Mouse (Mus musculus) lung, postnatal 36 days (tissue): ENCODE measurements around the gene Fignl2.
A peak's percentile ranks its signal among the peaks of the same experiment; 100 is the strongest.

ENCODE experiments used
- DNase-seq: peaks from one replicate; pipeline ENCODE4 v3.0.0; 2022; ENCODE audit warnings: mixed read lengths

The Fignl2 gene

DNA sequence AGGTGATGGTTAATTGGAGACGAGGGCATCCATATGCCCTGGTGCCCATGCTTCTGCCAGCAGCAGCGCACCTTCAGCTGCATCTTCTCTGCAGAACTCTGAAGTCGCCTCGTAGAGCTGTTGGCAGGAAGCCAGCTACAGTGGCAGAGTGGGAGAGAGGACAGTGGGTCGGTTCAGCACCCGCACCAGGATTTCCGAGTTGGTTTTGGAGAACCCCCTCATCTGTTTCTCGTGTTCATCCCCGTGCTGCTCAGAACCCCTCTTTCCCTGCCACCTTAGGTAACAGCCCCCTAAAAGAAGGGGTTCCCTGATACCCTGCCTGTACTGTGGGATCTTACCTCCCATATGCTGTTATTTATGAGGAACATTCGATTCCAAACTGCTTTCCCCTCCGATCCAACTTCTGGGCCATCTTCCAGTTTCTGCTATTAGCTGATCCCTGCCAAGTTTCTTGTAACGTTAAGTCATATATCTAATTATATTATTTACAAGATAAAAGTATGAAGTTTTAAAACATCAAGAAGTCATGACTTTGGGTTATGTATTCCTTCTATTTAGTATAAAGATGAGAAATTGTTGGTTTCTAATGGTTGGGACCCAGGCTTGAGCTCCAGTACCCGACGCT lies 69.9 kb downstream of the Fignl2 start:
- DNase-seq: no peak

DNA sequence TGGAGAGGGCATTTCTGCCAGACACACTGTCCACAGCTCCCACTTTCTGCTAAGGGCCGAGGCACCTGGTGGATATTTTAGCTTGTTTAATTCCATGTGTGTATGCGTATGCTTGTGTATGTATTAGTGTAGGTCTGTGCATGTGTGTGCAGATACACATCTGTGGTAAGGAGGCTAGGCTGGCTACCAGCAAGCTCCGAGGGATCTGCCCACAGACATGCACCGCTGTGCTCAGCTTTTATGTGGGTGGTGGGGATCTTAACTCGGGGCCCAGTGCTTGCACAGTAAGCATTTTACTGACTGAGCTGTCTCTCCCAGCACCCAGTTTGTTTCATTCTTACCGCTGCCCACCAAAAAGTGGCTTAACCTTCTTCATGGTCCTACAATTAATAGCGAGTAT lies 71.1 kb downstream of the Fignl2 start:
- DNase-seq: no peak

DNA sequence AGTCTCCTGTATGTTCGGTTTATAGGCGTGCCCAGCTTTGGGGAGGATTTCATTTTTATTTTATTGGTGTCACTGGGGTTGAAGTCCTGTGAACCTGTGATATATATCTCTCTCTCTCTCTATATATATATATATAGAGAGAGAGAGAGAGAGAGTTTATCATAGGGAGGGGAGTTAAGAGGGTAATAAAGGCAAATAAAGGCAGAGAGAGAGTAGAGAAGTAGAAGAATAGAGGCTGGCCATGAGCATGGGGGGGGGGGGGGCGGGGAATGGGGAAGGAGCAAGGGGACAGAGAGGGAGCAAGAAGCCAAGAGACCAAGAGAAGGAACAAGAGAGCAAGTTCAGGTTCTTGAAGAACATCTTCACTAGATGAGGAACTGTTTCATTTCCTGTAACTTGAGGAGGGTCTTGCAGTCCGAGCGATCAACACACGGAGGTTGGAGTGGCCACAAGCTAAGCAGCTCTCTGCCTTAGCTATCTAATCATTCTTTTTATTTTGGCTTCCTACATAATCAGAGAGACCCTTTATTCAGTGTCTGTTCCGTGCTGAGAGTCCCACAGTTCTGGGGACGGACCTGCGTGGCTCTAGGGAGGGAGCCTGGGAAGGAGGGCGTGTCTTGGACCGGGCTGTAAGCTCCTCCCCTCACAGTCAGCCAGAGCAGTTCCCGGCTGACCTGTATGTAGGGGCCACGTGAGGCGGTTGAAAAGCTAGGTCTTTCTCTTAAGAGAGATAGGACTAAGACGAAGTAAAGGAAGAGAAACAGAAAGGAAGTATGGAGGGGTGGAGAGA lies 71.9 kb downstream of the Fignl2 start:
- peak; percentile 71 for DNase-seq

DNA sequence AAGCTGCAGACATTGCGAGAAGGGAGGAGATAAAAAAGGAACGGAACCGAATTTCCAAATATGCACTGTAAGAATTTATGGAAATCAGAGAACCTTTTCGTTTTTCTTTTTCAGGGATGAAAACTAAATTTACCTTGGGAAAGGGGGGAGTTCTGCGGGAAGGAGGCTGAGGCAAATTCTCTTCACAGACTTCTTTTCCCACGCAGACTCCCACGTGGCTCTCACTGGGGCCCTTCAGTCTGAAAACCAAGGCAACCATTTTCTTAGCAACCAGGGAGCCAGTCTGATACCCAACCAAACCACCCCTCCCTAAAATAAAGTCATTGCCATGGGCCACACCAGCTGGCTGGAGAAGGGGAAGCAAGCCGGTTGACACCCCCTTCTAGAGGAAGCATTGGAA lies 72.7 kb downstream of the Fignl2 start:
- DNase-seq: no peak

GRCm38 (mm10) chr15:101004538-101004937 lies 73.8 kb downstream of the Fignl2 start:
- DNase-seq: no peak

- no peak for DNase-seq
Measured at GRCm38 (mm10) chr15:101002466-101002865, 75.9 kb downstream of the Fignl2 start.

DNA sequence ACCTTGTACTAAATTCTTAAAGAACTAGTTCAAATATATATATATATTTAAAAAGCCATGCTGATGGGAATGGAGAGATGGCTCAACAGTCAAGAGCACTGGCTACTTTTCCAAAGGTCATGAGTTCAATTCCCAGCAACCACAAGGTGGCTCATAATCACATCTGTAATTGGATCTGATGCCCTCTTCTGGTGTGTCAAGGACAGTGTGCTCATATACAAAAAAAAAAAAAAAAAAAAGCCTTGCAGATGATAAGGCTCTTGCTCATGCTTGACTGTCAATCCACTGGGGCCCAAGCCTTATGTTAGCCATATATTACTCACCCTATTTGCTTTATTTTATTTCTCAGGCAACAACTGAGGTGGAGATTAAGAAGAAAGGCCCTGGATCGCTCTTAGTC lies 76.7 kb downstream of the Fignl2 start:
- DNase-seq: no peak
